Comparison of ENCODE assay signal across 12 mouse cellular contexts in genomic region chr10:43516992-43517660, GRCm38 (mm10). TPM values are rescaled to one million over a fixed set of nuclear protein-coding genes. Genes with fewer than 3 reads are reported as not detected.
DNase-seq lines count a peak whose midpoint lies in the region; ATAC-seq and TF ChIP-seq lines count a peak whose summit lies in the region.
"Had no signal": no experiment of that assay in that cellular context is flagged by ENCODE, and none has a peak within 500 bp of the region (broad histone marks: within the 10 kb centered on the region; RNA-seq: fewer than 3 reads in every experiment).

No protein-coding gene starts in this region.

- H3K27ac ChIP-seq in gastrocnemius, adult 2 months: peak overlapping the region; percentile 57
- H3K27ac ChIP-seq in midbrain, embryonic 13.5 days: no peak overlapping the region
- no peak overlapping the region for H3K27ac ChIP-seq in midbrain, embryonic 14.5 days (replicated peaks; ENCODE audit: low read depth, low read length)
- no peak overlapping the region for H3K27ac ChIP-seq in stomach, embryonic 14.5 days (ENCODE audit: low read length)
- H3K27ac ChIP-seq: embryonic facial prominence, embryonic 12.5 days; macrophage had no signal

- 75% methylated on average over 6 of the region's 6 CpGs for WGBS in midbrain, embryonic 13.5 days
- 78% methylated on average over 6 of the region's 6 CpGs for WGBS in midbrain, embryonic 14.5 days
- 64% methylated on average over 6 of the region's 6 CpGs for WGBS in stomach, embryonic 14.5 days

- intact Hi-C loops in gastrocnemius, adult 2 months (cut with DNase I): no loop called here

- peak; percentile 27 for DNase-seq in gastrocnemius, adult 2 months
- DNase-seq in gastrocnemius, postnatal 10 days: no peak
- DNase-seq in midbrain, embryonic 14.5 days: no peak
- DNase-seq in kidney, adult 9 months: peak; percentile 87
- DNase-seq in right cerebral cortex, postnatal 14 days: no peak
- no peak for DNase-seq in ovary, postnatal 36 days (ENCODE audit: low spot score)

- H3K27me3 ChIP-seq in midbrain, embryonic 13.5 days: no peaks in the 10 kb centered on the region
- H3K27me3 ChIP-seq in midbrain, embryonic 14.5 days (ENCODE audit: control insufficient read depth, insufficient read depth, low read length): no peaks in the 10 kb centered on the region
- H3K27me3 ChIP-seq in stomach, embryonic 14.5 days (ENCODE audit: control insufficient read depth, insufficient read depth, low read length): no peaks in the 10 kb centered on the region
- H3K27me3 ChIP-seq: embryonic facial prominence, embryonic 12.5 days; stomach, embryonic 15.5 days had no signal

- no peak overlapping the region for H3K4me3 ChIP-seq in gastrocnemius, adult 2 months
- no peak overlapping the region for H3K4me3 ChIP-seq in midbrain, embryonic 13.5 days (replicated peaks)
- H3K4me3 ChIP-seq in midbrain, embryonic 14.5 days (replicated peaks; ENCODE audit: low read depth, low read length): no peak overlapping the region
- no peak overlapping the region for H3K4me3 ChIP-seq in stomach, embryonic 14.5 days (ENCODE audit: low read depth, low read length)
- H3K4me3 ChIP-seq: embryonic facial prominence, embryonic 12.5 days; stomach, embryonic 15.5 days had no signal

- H3K36me3 ChIP-seq in midbrain, embryonic 13.5 days: peaks cover 20% of the 10 kb centered on the region
- peaks cover 17% of the 10 kb centered on the region for H3K36me3 ChIP-seq in midbrain, embryonic 14.5 days (ENCODE audit: control insufficient read depth, insufficient read depth, low read length)
- H3K36me3 ChIP-seq in stomach, embryonic 14.5 days (ENCODE audit: control insufficient read depth, insufficient read depth, low read length): peaks cover 11% of the 10 kb centered on the region; the same call in 1 of the 2 replicates

- no peak for TF ChIP-seq CTCF in gastrocnemius, adult 2 months (IDR thresholded peaks at IDR 0.05)

- H3K4me2 ChIP-seq in midbrain, embryonic 13.5 days (replicated peaks): no peak overlapping the region
- no peak overlapping the region for H3K4me2 ChIP-seq in midbrain, embryonic 14.5 days (ENCODE audit: low read length)
- H3K4me2 ChIP-seq in stomach, embryonic 14.5 days (replicated peaks; ENCODE audit: low read depth, low read length): no peak overlapping the region
- H3K4me2 ChIP-seq: embryonic facial prominence, embryonic 12.5 days; stomach, embryonic 15.5 days had no signal

- H3K9ac ChIP-seq in midbrain, embryonic 13.5 days (replicated peaks): no peak overlapping the region
- H3K9ac ChIP-seq in midbrain, embryonic 14.5 days (replicated peaks; ENCODE audit: low read length): no peak overlapping the region
- H3K9ac ChIP-seq in stomach, embryonic 14.5 days (replicated peaks; ENCODE audit: low read depth, low read length): no peak overlapping the region
- H3K9ac ChIP-seq: embryonic facial prominence, embryonic 12.5 days; stomach, embryonic 15.5 days had no signal

- H3K9me3 ChIP-seq in midbrain, embryonic 13.5 days: no peaks in the 10 kb centered on the region
- no peaks in the 10 kb centered on the region for H3K9me3 ChIP-seq in midbrain, embryonic 14.5 days (ENCODE audit: control insufficient read depth, low read length)
- no peaks in the 10 kb centered on the region for H3K9me3 ChIP-seq in stomach, embryonic 14.5 days (ENCODE audit: control insufficient read depth, low read depth, low read length)
- H3K9me3 ChIP-seq: embryonic facial prominence, embryonic 12.5 days; stomach, embryonic 15.5 days had no signal

- peak; percentile 30; the same call in 1 of the 2 replicates for ATAC-seq in midbrain, embryonic 13.5 days
- ATAC-seq in midbrain, embryonic 14.5 days (ENCODE audit: low FRiP score, low TSS enrichment): no peak
- 0 out of 2 replicates have a peak, but pooled peaks have one; percentile 34 for ATAC-seq in stomach, embryonic 14.5 days (ENCODE audit: insufficient number of reproducible peaks, insufficient read depth, low FRiP score, low read depth)
- ATAC-seq: CD4-positive, CD25-positive, alpha-beta regulatory T cell, adult 4 months had no signal

- H3K4me1 ChIP-seq in midbrain, embryonic 13.5 days (replicated peaks): no peaks in the 10 kb centered on the region
- H3K4me1 ChIP-seq in midbrain, embryonic 14.5 days (ENCODE audit: control insufficient read depth, insufficient read depth, low read length): no peaks in the 10 kb centered on the region
- no peaks in the 10 kb centered on the region for H3K4me1 ChIP-seq in stomach, embryonic 14.5 days (ENCODE audit: control insufficient read depth, insufficient read depth, low read length)
- H3K4me1 ChIP-seq: embryonic facial prominence, embryonic 12.5 days had no signal

RNA-seq across cellular contexts. Expression of gene Gm9803, which starts 6.8 kb away (rescaled TPM):
- total RNA-seq in gastrocnemius, adult 2 months (2021): 10 to 100 TPM; 15.5 to 18.9 TPM
- total RNA-seq in gastrocnemius, postnatal 10 days (2021): 1 to 10 TPM; 4.7 to 5.2 TPM
- 29.1 and 30.9 TPM in 2 replicates for polyA plus RNA-seq in midbrain, embryonic 13.5 days (2015; fragmentation: Nextera tagmentation; extraction: Ambion mirVana)
- polyA plus RNA-seq in midbrain, embryonic 14.5 days (2014; fragmentation: Nextera tagmentation; extraction: Ambion mirVana): 11.6 and 18.4 TPM in 2 replicates
- 9.4 and 13.6 TPM in 2 replicates for polyA plus RNA-seq in stomach, embryonic 14.5 days (2014; fragmentation: Nextera tagmentation; extraction: Ambion mirVana)

RNA-seq across cellular contexts. Expression of gene 1700021F05Rik, which starts 23.7 kb away (rescaled TPM):
- total RNA-seq in gastrocnemius, adult 2 months (2021): 100 to 1,000 TPM in 1 of 2 experiments, 10 to 100 TPM in 1; 83.3 to 126 TPM
- total RNA-seq in gastrocnemius, postnatal 10 days (2021): 10 to 100 TPM; 91.5 to 98.3 TPM
- 68.4 and 70.7 TPM in 2 replicates for polyA plus RNA-seq in midbrain, embryonic 13.5 days (2015; fragmentation: Nextera tagmentation; extraction: Ambion mirVana)
- 67.8 and 69.6 TPM in 2 replicates for polyA plus RNA-seq in midbrain, embryonic 14.5 days (2014; fragmentation: Nextera tagmentation; extraction: Ambion mirVana)
- polyA plus RNA-seq in stomach, embryonic 14.5 days (2014; fragmentation: Nextera tagmentation; extraction: Ambion mirVana): 57.2 and 61.2 TPM in 2 replicates

RNA-seq across cellular contexts. Expression of gene Bend3, which starts 38.5 kb away (rescaled TPM):
- total RNA-seq in gastrocnemius, adult 2 months (2021): 1 to 10 TPM; 4.4 to 4.9 TPM
- total RNA-seq in gastrocnemius, postnatal 10 days (2021): 1 to 10 TPM; 4.6 to 6.5 TPM
- 4.2 TPM in 2 replicates for polyA plus RNA-seq in midbrain, embryonic 13.5 days (2015; fragmentation: Nextera tagmentation; extraction: Ambion mirVana)
- polyA plus RNA-seq in midbrain, embryonic 14.5 days (2014; fragmentation: Nextera tagmentation; extraction: Ambion mirVana): 3.8 and 6.1 TPM in 2 replicates
- 4.5 and 5.0 TPM in 2 replicates for polyA plus RNA-seq in stomach, embryonic 14.5 days (2014; fragmentation: Nextera tagmentation; extraction: Ambion mirVana)

Comparison
In these comparisons a context has a peak if more than half of its experiments do, and no peak if none do; other contexts are left out.
1. DNase-seq: peak in gastrocnemius, adult 2 months (single experiment) and kidney, adult 9 months (single experiment); none in gastrocnemius, postnatal 10 days (single experiment), midbrain, embryonic 14.5 days (single experiment), right cerebral cortex, postnatal 14 days (single experiment) and ovary, postnatal 36 days (single experiment).